9 mouse cellular contexts compared by ENCODE assay signal in genomic region chr5:112824376-112824775, GRCm38 (mm10).
A peak's percentile ranks its signal among the peaks of the same experiment; 100 is the strongest.
DNase-seq lines count a peak whose midpoint lies in the region; ATAC-seq lines count a peak whose summit lies in the region.
"Had no signal": no experiment of that assay in that cellular context is flagged by ENCODE, and none has a peak within 500 bp of the region (broad histone marks: within the 10 kb centered on the region; RNA-seq: fewer than 3 reads in every experiment).

No protein-coding gene starts in this region.

- DNase-seq in neural tube, embryonic 10.5 days (ENCODE audit: extremely low spot score, low spot score), result peak; percentile 64
- peak; percentile 81 for DNase-seq in embryo, embryonic 10.5 days (ENCODE audit: low spot score)
- peak; percentile 83 for DNase-seq in limb, embryonic 10.5 days (ENCODE audit: low spot score)
- DNase-seq in retina, embryonic 14.5 days (ENCODE audit: low spot score), result peak; percentile 54
- no peak for DNase-seq in layer of hippocampus, postnatal 25 days (ENCODE audit: extremely low spot score in 1 of 2, low spot score in 1 of 2)
- DNase-seq in layer of hippocampus, postnatal 14 days (ENCODE audit: low spot score in 2 of 2), result no peak
- no peak for DNase-seq in cerebellum, adult 9-10 months

- no peak overlapping the region for H3K4me2 ChIP-seq in neural tube, embryonic 15.5 days

- H3K27me3 ChIP-seq in neural tube, embryonic 15.5 days (replicated peaks), result no peaks in the 10 kb centered on the region
- no peaks in the 10 kb centered on the region for H3K27me3 ChIP-seq in limb, embryonic 10.5 days (ENCODE audit: low read depth, poor library complexity, severe bottlenecking)
- H3K27me3 ChIP-seq: megakaryocyte, embryonic 14.5 days had no signal

- H3K4me1 ChIP-seq in neural tube, embryonic 15.5 days, result peaks cover 10% of the 10 kb centered on the region; the same call in 1 of the 2 replicates
- no peaks in the 10 kb centered on the region for H3K4me1 ChIP-seq in limb, embryonic 10.5 days
- H3K4me1 ChIP-seq: megakaryocyte, embryonic 14.5 days had no signal

- H3K9me3 ChIP-seq in neural tube, embryonic 15.5 days (replicated peaks), result no peaks in the 10 kb centered on the region
- H3K9me3 ChIP-seq in limb, embryonic 10.5 days (replicated peaks), result no peaks in the 10 kb centered on the region

- WGBS in neural tube, embryonic 15.5 days, result 40% methylated on average over 13 of the region's 13 CpGs
- WGBS in limb, embryonic 10.5 days, result 39% methylated on average over 13 of the region's 13 CpGs

- no peak overlapping the region for H3K9ac ChIP-seq in neural tube, embryonic 15.5 days (replicated peaks)

- no peak overlapping the region for H3K27ac ChIP-seq in neural tube, embryonic 15.5 days (replicated peaks)
- H3K27ac ChIP-seq in limb, embryonic 10.5 days, result no peak overlapping the region

- no peak overlapping the region for H3K4me3 ChIP-seq in neural tube, embryonic 15.5 days (replicated peaks)
- no peak overlapping the region for H3K4me3 ChIP-seq in limb, embryonic 10.5 days
- H3K4me3 ChIP-seq: megakaryocyte, embryonic 14.5 days had no signal

- no peak for ATAC-seq in neural tube, embryonic 15.5 days (ENCODE audit: low FRiP score)

- H3K36me3 ChIP-seq in neural tube, embryonic 15.5 days, result no peaks in the 10 kb centered on the region
- no peaks in the 10 kb centered on the region for H3K36me3 ChIP-seq in limb, embryonic 10.5 days

Comparison
In these comparisons a context has a peak if more than half of its experiments do, and no peak if none do; other contexts are left out.
1. DNase-seq: peak in neural tube, embryonic 10.5 days (single experiment), embryo, embryonic 10.5 days (single experiment), limb, embryonic 10.5 days (single experiment) and retina, embryonic 14.5 days (single experiment); none in layer of hippocampus, postnatal 25 days (0 of 2), layer of hippocampus, postnatal 14 days (0 of 2) and cerebellum, adult 9-10 months (single experiment).